Mouse (Mus musculus): ENCODE data around the gene Fto.

DNA sequence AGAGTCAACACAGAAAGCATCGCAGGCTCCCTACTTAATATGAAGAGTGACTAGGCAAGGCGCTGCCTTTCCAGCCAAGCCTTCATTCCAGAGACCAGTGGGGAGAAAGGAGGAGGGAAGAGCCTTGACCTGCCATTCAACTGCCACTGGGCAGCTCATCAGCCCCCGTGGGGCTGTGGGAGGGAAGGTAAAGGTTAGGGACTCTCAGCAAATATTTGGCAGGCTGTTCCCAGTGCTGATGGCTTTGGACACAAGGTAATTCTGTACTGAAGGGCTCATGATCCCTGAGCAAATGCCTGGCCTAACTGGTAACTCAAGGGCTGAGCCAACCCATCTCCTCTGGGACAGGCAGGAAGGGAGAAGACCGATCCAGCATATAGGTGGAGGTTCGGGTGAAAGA lies 393.2 kb downstream of the Fto start:
- TF ChIP-seq CTCF (conservative IDR thresholded peaks at IDR 0.05; ENCODE audit: low read length) (no peak), POU5F1 (IDR thresholded peaks at IDR 0.05; ENCODE audit: borderline replicate concordance, low read length) (no peak)
